Comparison of ENCODE assay signal across 12 mouse cellular contexts in genomic region chr2:27785973-27786417, GRCm38 (mm10).
A peak's percentile ranks its signal among the peaks of the same experiment; 100 is the strongest.
DNase-seq lines count a peak whose midpoint lies in the region; ATAC-seq and TF ChIP-seq lines count a peak whose summit lies in the region.
"Had no signal": no experiment of that assay in that cellular context is flagged by ENCODE, and none has a peak within 500 bp of the region (broad histone marks: within the 10 kb centered on the region; RNA-seq: fewer than 3 reads in every experiment).

No protein-coding gene starts in this region.

- in situ Hi-C loops in Patski (cut with MboI; ENCODE audit: low pct_unique_long_range_greater_than_20kb), result no loop called here

- ATAC-seq in limb, embryonic 14.5 days (ENCODE audit: low FRiP score, low read depth), result no peak
- peak; percentile 31 for ATAC-seq in Patski
- ATAC-seq in hindbrain, embryonic 13.5 days (ENCODE audit: low FRiP score), result no peak
- no peak for ATAC-seq in monocyte, adult 5-6 weeks (replicated peaks; ENCODE audit: insufficient number of reproducible peaks, low FRiP score, low TSS enrichment, poor library complexity, severe bottlenecking)
- ATAC-seq: forebrain, embryonic 14.5 days; midbrain, embryonic 16.5 days had no signal

- H3K36me3 ChIP-seq in limb, embryonic 14.5 days (ENCODE audit: control insufficient read depth, insufficient read depth, low read length), result no peaks in the 10 kb centered on the region
- H3K36me3 ChIP-seq in limb, embryonic 10.5 days, result no peaks in the 10 kb centered on the region
- H3K36me3 ChIP-seq in hindbrain, embryonic 13.5 days, result no peaks in the 10 kb centered on the region
- H3K36me3 ChIP-seq: G1E had no signal

- TF ChIP-seq CTCF in Patski (IDR thresholded peaks at IDR 0.05), result no peak
- TF ChIP-seq CTCF in embryonic fibroblast, embryonic 13.5 days (IDR thresholded peaks at IDR 0.05; ENCODE audit: borderline replicate concordance, insufficient read depth, low read length), result no peak

- peaks cover 4% of the 10 kb centered on the region; the same call in 1 of the 2 replicates for H3K4me1 ChIP-seq in limb, embryonic 14.5 days (ENCODE audit: control insufficient read depth, insufficient read depth, low read length)
- no peaks in the 10 kb centered on the region for H3K4me1 ChIP-seq in limb, embryonic 10.5 days
- peaks cover 8% of the 10 kb centered on the region; the same call in 1 of the 2 replicates for H3K4me1 ChIP-seq in embryonic fibroblast, embryonic 13.5 days (ENCODE audit: control insufficient read depth, insufficient read depth, low read length)
- no peaks in the 10 kb centered on the region for H3K4me1 ChIP-seq in hindbrain, embryonic 13.5 days (replicated peaks)

- 74% methylated on average over 6 of the region's 6 CpGs for WGBS in limb, embryonic 14.5 days
- WGBS in limb, embryonic 10.5 days, result 88% methylated on average over 6 of the region's 6 CpGs
- WGBS in hindbrain, embryonic 13.5 days, result 92% methylated on average over 6 of the region's 6 CpGs

- H3K27me3 ChIP-seq in limb, embryonic 14.5 days (ENCODE audit: control insufficient read depth, insufficient read depth, low read length), result no peaks in the 10 kb centered on the region
- H3K27me3 ChIP-seq in limb, embryonic 10.5 days (ENCODE audit: low read depth, poor library complexity, severe bottlenecking), result no peaks in the 10 kb centered on the region
- no peaks in the 10 kb centered on the region for H3K27me3 ChIP-seq in Patski
- no peaks in the 10 kb centered on the region for H3K27me3 ChIP-seq in hindbrain, embryonic 13.5 days

- CTCF ChIA-PET in Patski (lab: Charles Lee), result interaction anchor here (0.8 to 1.2 kb wide), 2 partner anchors 9 to 21 kb away, joined by 3 to 4 read pairs; no protein-coding TSS in a partner anchor

- H3K27ac ChIP-seq in limb, embryonic 14.5 days (replicated peaks; ENCODE audit: low read depth, low read length), result 0 out of 2 replicates have a peak overlapping the region, but pooled peaks have one; percentile 13
- H3K27ac ChIP-seq in limb, embryonic 10.5 days, result no peak overlapping the region
- peak overlapping the region; percentile 95 for H3K27ac ChIP-seq in embryonic fibroblast, embryonic 13.5 days (ENCODE audit: insufficient read depth, low read length)
- no peak overlapping the region for H3K27ac ChIP-seq in hindbrain, embryonic 13.5 days

- no peak overlapping the region for H3K9ac ChIP-seq in limb, embryonic 14.5 days (ENCODE audit: low read depth, low read length, severe bottlenecking)
- H3K9ac ChIP-seq in hindbrain, embryonic 13.5 days, result no peak overlapping the region

- POLR2A ChIA-PET in Patski (lab: Charles Lee), result no interaction called here

- DNase-seq in limb, embryonic 14.5 days (ENCODE audit: low spot score), result no peak
- DNase-seq in limb, embryonic 10.5 days (ENCODE audit: low spot score), result no peak
- DNase-seq in Patski (ENCODE audit: low read depth, low spot score), result no peak
- DNase-seq in right cerebral cortex, postnatal 36 days (ENCODE audit: low spot score in 2 of 2), result peak; percentile 17 to 66
- DNase-seq: adrenal gland, adult 8-10 months; spleen, adult 18-20 months had no signal

- TF ChIP-seq POLR2A in limb, embryonic 14.5 days (IDR thresholded peaks at IDR 0.05; ENCODE audit: borderline replicate concordance, extremely low read depth, insufficient read depth, insufficient read length), result no peak
- no peak; the same call in 1 of the 2 replicates for TF ChIP-seq POLR2A in embryonic fibroblast, embryonic 13.5 days (IDR thresholded peaks at IDR 0.05; ENCODE audit: low read depth, low read length)

- no peaks in the 10 kb centered on the region for H3K9me3 ChIP-seq in limb, embryonic 14.5 days (ENCODE audit: control insufficient read depth, low read length)
- H3K9me3 ChIP-seq in limb, embryonic 10.5 days (replicated peaks), result no peaks in the 10 kb centered on the region
- no peaks in the 10 kb centered on the region for H3K9me3 ChIP-seq in hindbrain, embryonic 13.5 days
- H3K9me3 ChIP-seq: G1E had no signal

- H3K4me3 ChIP-seq in limb, embryonic 14.5 days (replicated peaks; ENCODE audit: low read length), result no peak overlapping the region
- H3K4me3 ChIP-seq in limb, embryonic 10.5 days, result no peak overlapping the region
- no peak overlapping the region for H3K4me3 ChIP-seq in embryonic fibroblast, embryonic 13.5 days (ENCODE audit: insufficient read depth, low read length)
- H3K4me3 ChIP-seq in hindbrain, embryonic 13.5 days, result no peak overlapping the region

- no peak overlapping the region for H3K4me2 ChIP-seq in limb, embryonic 14.5 days (replicated peaks; ENCODE audit: low read depth, low read length, severe bottlenecking)
- no peak overlapping the region for H3K4me2 ChIP-seq in hindbrain, embryonic 13.5 days

Comparison
In these comparisons a context has a peak if more than half of its experiments do, and no peak if none do; other contexts are left out.
1. H3K27ac ChIP-seq: peak in limb, embryonic 14.5 days (single experiment) and embryonic fibroblast, embryonic 13.5 days (single experiment); none in limb, embryonic 10.5 days (single experiment) and hindbrain, embryonic 13.5 days (single experiment).
2. DNase-seq: peak in right cerebral cortex, postnatal 36 days (2 of 2); none in limb, embryonic 14.5 days (single experiment), limb, embryonic 10.5 days (single experiment) and Patski (single experiment).